Comparison of ENCODE assay signal across 8 mouse cellular contexts in genomic region chr10:128919203-128919631, GRCm38 (mm10). TPM values are rescaled to one million over a fixed set of nuclear protein-coding genes. Genes with fewer than 3 reads are reported as not detected.
DNase-seq lines count a peak whose midpoint lies in the region; ATAC-seq and TF ChIP-seq lines count a peak whose summit lies in the region.

No protein-coding gene starts in this region.

- ATAC-seq in heart, embryonic 14.5 days (ENCODE audit: insufficient number of reproducible peaks, insufficient read depth, low FRiP score, low read depth): no peak
- ATAC-seq in hindbrain, postnatal 0 days: peak; percentile 36
- peak; percentile 8 for ATAC-seq in liver, embryonic 13.5 days (ENCODE audit: low read depth)

- no peak for TF ChIP-seq CTCF in hindbrain, postnatal 0 days (IDR thresholded peaks at IDR 0.05; ENCODE audit: low read depth)

- no peak overlapping the region for H3K4me3 ChIP-seq in heart, embryonic 14.5 days (ENCODE audit: control insufficient read depth in 1 of 2, insufficient read depth in 1 of 2, low read depth in 1 of 2, low read length in 2 of 2)
- H3K4me3 ChIP-seq in hindbrain, postnatal 0 days (ENCODE audit: low read length): no peak overlapping the region
- no peak overlapping the region for H3K4me3 ChIP-seq in liver, embryonic 13.5 days (replicated peaks)

- H3K9me3 ChIP-seq in heart, embryonic 14.5 days (ENCODE audit: control insufficient read depth, low read length): no peaks in the 10 kb centered on the region
- no peaks in the 10 kb centered on the region for H3K9me3 ChIP-seq in hindbrain, postnatal 0 days (ENCODE audit: low read length)
- no peaks in the 10 kb centered on the region for H3K9me3 ChIP-seq in liver, embryonic 13.5 days (replicated peaks)

- H3K27ac ChIP-seq in heart, embryonic 14.5 days (replicated peaks in 1 of 2; ENCODE audit: control insufficient read depth in 1 of 2, insufficient read depth in 1 of 2, low read depth in 2 of 2, low read length in 2 of 2): peak overlapping the region in 1 of 2 experiments; percentile 45; a peak in 2 of 4 replicates
- H3K27ac ChIP-seq in hindbrain, postnatal 0 days: peak overlapping the region; percentile 89
- H3K27ac ChIP-seq in liver, embryonic 13.5 days: peak overlapping the region; percentile 51

- H3K27me3 ChIP-seq in heart, embryonic 14.5 days (ENCODE audit: control insufficient read depth, insufficient read depth, low read length): no peaks in the 10 kb centered on the region
- H3K27me3 ChIP-seq in hindbrain, postnatal 0 days (ENCODE audit: insufficient read depth, low read length): no peaks in the 10 kb centered on the region
- H3K27me3 ChIP-seq in liver, embryonic 13.5 days: no peaks in the 10 kb centered on the region

- H3K9ac ChIP-seq in heart, embryonic 14.5 days (ENCODE audit: low read length): peak overlapping the region; percentile 4; the same call in 1 of the 2 replicates
- no peak overlapping the region; the same call in 1 of the 2 replicates for H3K9ac ChIP-seq in hindbrain, postnatal 0 days (replicated peaks; ENCODE audit: low read length)
- no peak overlapping the region for H3K9ac ChIP-seq in liver, embryonic 13.5 days

- peaks cover 18 to 37% of the 10 kb centered on the region in 2 experiments for H3K4me1 ChIP-seq in heart, embryonic 14.5 days (ENCODE audit: control insufficient read depth in 2 of 2, insufficient read depth in 2 of 2, low read length in 2 of 2)
- peaks cover 22% of the 10 kb centered on the region for H3K4me1 ChIP-seq in hindbrain, postnatal 0 days (ENCODE audit: insufficient read depth, low read length)
- H3K4me1 ChIP-seq in liver, embryonic 13.5 days (replicated peaks): peaks cover 47% of the 10 kb centered on the region

- 27% methylated on average over 6 of the region's 6 CpGs for WGBS in heart, embryonic 14.5 days
- 9% methylated on average over 6 of the region's 6 CpGs for WGBS in hindbrain, postnatal 0 days
- 32% methylated on average over 6 of the region's 6 CpGs for WGBS in liver, embryonic 13.5 days (ENCODE audit: insufficient replicate concordance)

- no peak for DNase-seq in heart, postnatal 25 days (ENCODE audit: low spot score)
- DNase-seq in cerebellum, postnatal 10 days: peak; percentile 83 to 90
- peak; percentile 73 for DNase-seq in hindbrain, postnatal 0 days (ENCODE audit: low spot score)
- DNase-seq in liver, embryonic 13.5 days: no peak
- no peak for DNase-seq in ovary, postnatal 14 days (ENCODE audit: low spot score)
- no peak for DNase-seq in spleen, postnatal 14 days (ENCODE audit: low spot score in 2 of 2)
- DNase-seq in right cerebral cortex, postnatal 36 days (ENCODE audit: low spot score in 2 of 2): no peak

- peaks cover 41% of the 10 kb centered on the region for H3K36me3 ChIP-seq in heart, embryonic 14.5 days (ENCODE audit: control insufficient read depth, insufficient read depth, low read length)
- H3K36me3 ChIP-seq in hindbrain, postnatal 0 days (ENCODE audit: insufficient read depth, low read length): no peaks in the 10 kb centered on the region; the same call in 1 of the 2 replicates
- H3K36me3 ChIP-seq in liver, embryonic 13.5 days: peaks cover 13% of the 10 kb centered on the region

- H3K4me2 ChIP-seq in heart, embryonic 14.5 days (ENCODE audit: low read length): no peak overlapping the region
- peak overlapping the region; percentile 1; the same call in 1 of the 2 replicates for H3K4me2 ChIP-seq in hindbrain, postnatal 0 days (ENCODE audit: low read depth, low read length)
- H3K4me2 ChIP-seq in liver, embryonic 13.5 days: no peak overlapping the region

- intact Hi-C loops in heart, postnatal 25 days (cut with DNase I): no loop called here

RNA-seq across cellular contexts. Expression of gene Rdh5, which starts 3.5 kb away (rescaled TPM):
- 7.7 and 11.5 TPM in 2 replicates for polyA plus RNA-seq in heart, embryonic 14.5 days (2014; fragmentation: Nextera tagmentation; extraction: Ambion mirVana)
- 1 to 10 TPM; 5.0 to 7.9 TPM for total RNA-seq in heart, postnatal 25 days (2021)
- total RNA-seq in hindbrain, postnatal 0 days (2014; rRNA removed): 22.6 and 24.8 TPM in 2 replicates
- 21.0 and 29.2 TPM in 2 replicates for polyA plus RNA-seq in hindbrain, postnatal 0 days (2015; fragmentation: Nextera tagmentation; extraction: Ambion mirVana)
- polyA plus RNA-seq in liver, embryonic 13.5 days (2015; fragmentation: Nextera tagmentation; extraction: Ambion mirVana): 10.5 and 10.6 TPM in 2 replicates

RNA-seq across cellular contexts. Expression of gene Bloc1s1, which starts 4.6 kb away (rescaled TPM):
- polyA plus RNA-seq in heart, embryonic 14.5 days (2014; fragmentation: Nextera tagmentation; extraction: Ambion mirVana): 239 and 251 TPM in 2 replicates
- 100 to 1,000 TPM; 183 to 185 TPM for total RNA-seq in heart, postnatal 25 days (2021)
- total RNA-seq in hindbrain, postnatal 0 days (2014; rRNA removed): 70.9 and 97.6 TPM in 2 replicates
- polyA plus RNA-seq in hindbrain, postnatal 0 days (2015; fragmentation: Nextera tagmentation; extraction: Ambion mirVana): 292 and 298 TPM in 2 replicates
- 81.9 and 87.1 TPM in 2 replicates for polyA plus RNA-seq in liver, embryonic 13.5 days (2015; fragmentation: Nextera tagmentation; extraction: Ambion mirVana)

RNA-seq across cellular contexts. Expression of gene Itga7, which starts 14.4 kb away (rescaled TPM):
- 3.7 and 3.9 TPM in 2 replicates for polyA plus RNA-seq in heart, embryonic 14.5 days (2014; fragmentation: Nextera tagmentation; extraction: Ambion mirVana)
- 100 to 1,000 TPM; 165 to 176 TPM for total RNA-seq in heart, postnatal 25 days (2021)
- 29.0 and 30.6 TPM in 2 replicates for total RNA-seq in hindbrain, postnatal 0 days (2014; rRNA removed)
- 15.1 and 16.9 TPM in 2 replicates for polyA plus RNA-seq in hindbrain, postnatal 0 days (2015; fragmentation: Nextera tagmentation; extraction: Ambion mirVana)
- 0.12 and 0.41 TPM in 2 replicates for polyA plus RNA-seq in liver, embryonic 13.5 days (2015; fragmentation: Nextera tagmentation; extraction: Ambion mirVana)

RNA-seq across cellular contexts. Expression of gene Cd63, which starts 18.4 kb away (rescaled TPM):
- polyA plus RNA-seq in heart, embryonic 14.5 days (2014; fragmentation: Nextera tagmentation; extraction: Ambion mirVana): 363 and 394 TPM in 2 replicates
- total RNA-seq in heart, postnatal 25 days (2021): 100 to 1,000 TPM; 110 to 123 TPM
- total RNA-seq in hindbrain, postnatal 0 days (2014; rRNA removed): 35.2 and 40.9 TPM in 2 replicates
- 417 and 436 TPM in 2 replicates for polyA plus RNA-seq in hindbrain, postnatal 0 days (2015; fragmentation: Nextera tagmentation; extraction: Ambion mirVana)
- polyA plus RNA-seq in liver, embryonic 13.5 days (2015; fragmentation: Nextera tagmentation; extraction: Ambion mirVana): 118 and 119 TPM in 2 replicates

RNA-seq across cellular contexts. Expression of gene Gdf11, which starts 27.7 kb away (rescaled TPM):
- 2.3 and 3.4 TPM in 2 replicates for polyA plus RNA-seq in heart, embryonic 14.5 days (2014; fragmentation: Nextera tagmentation; extraction: Ambion mirVana)
- total RNA-seq in heart, postnatal 25 days (2021): 1 to 10 TPM; 2.3 to 2.6 TPM
- 15.9 and 18.8 TPM in 2 replicates for total RNA-seq in hindbrain, postnatal 0 days (2014; rRNA removed)
- 6.7 and 7.6 TPM in 2 replicates for polyA plus RNA-seq in hindbrain, postnatal 0 days (2015; fragmentation: Nextera tagmentation; extraction: Ambion mirVana)
- polyA plus RNA-seq in liver, embryonic 13.5 days (2015; fragmentation: Nextera tagmentation; extraction: Ambion mirVana): 0.43 and 0.66 TPM in 2 replicates

Comparison
In these comparisons a context has a peak if more than half of its experiments do, and no peak if none do; other contexts are left out.
1. DNase-seq: peak in cerebellum, postnatal 10 days (2 of 2) and hindbrain, postnatal 0 days (single experiment); none in heart, postnatal 25 days (single experiment), liver, embryonic 13.5 days (single experiment), ovary, postnatal 14 days (single experiment), spleen, postnatal 14 days (0 of 2) and right cerebral cortex, postnatal 36 days (0 of 2).